Mouse (Mus musculus) CH12F3 (cell line): ENCODE measurements at regions not wholly inside any gene's neighbourhood (a gene's known extent, or its start where the extent isn't known, plus 50 kb on each side); places are given as distances from the start of the nearest gene placed in this dataset.

Source experiments
- in situ Hi-C: fragments of 300-500 bp; cut with MboI; formaldehyde crosslinking; loops from 2 replicates; pipeline ENCODE4 v1.14.3; 2020; ENCODE audit warnings: low sequenced_read_pairs

DNA sequence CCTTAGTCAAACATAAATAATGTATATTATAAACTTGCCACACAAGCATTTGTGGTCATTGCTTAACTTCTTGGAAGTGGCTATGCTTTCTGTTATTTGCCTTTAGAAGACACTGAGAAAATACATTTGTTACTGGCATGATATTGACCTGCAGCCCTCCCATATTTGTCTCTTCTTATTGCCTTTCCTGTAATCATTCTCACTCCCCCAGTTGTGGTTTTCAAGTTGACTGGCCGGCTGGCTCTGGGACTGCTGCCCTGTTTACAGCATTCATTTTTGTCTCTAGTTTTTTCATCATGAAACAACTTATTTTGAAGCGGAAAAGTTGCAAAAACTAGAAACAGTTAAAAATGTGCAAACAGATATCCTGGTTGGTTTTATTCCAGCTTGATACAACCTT lies 57.5 kb upstream of the Stc2 start:
- in situ Hi-C loops = no loop called here
